Mouse (Mus musculus) mouse trophoblast stem cell (cell line): ENCODE data around the gene Ugt1a5.

Experiments used
- in situ Hi-C, 2 experiments: fragments of 300-500 bp; cut with MseI, MboI; formaldehyde crosslinking; loops; 2 replicates in 1 of 2; 3 replicates in 1 of 2; pipeline ENCODE4 v1.15.1; 2025

Gene Ugt1a5

DNA sequence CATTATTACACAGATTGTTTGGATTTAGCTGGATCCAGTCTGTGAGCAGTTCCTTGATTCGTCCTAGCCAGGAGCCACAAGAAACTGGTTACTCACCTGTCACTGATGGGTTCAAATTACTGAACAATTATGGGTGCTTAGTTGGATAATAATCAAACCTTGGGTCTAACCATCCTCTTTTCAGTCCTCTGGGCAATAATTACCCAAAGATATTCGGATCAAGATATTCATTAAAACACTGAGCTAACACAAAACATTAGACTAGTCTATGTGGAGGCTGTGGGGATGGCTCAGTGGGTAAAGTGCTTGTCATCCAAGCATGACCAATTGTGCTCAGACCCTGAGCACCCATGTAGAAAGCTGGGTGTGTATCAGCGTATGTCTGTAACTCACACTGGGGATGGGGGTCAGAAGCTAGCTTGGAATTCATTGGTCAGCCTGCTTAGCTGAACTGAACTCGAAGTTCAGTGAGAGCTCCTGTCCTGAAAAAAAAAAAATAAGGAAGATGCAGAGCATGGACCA lies 70.1 kb downstream of the Ugt1a5 start:
- in situ Hi-C loops, result no loop called here

DNA sequence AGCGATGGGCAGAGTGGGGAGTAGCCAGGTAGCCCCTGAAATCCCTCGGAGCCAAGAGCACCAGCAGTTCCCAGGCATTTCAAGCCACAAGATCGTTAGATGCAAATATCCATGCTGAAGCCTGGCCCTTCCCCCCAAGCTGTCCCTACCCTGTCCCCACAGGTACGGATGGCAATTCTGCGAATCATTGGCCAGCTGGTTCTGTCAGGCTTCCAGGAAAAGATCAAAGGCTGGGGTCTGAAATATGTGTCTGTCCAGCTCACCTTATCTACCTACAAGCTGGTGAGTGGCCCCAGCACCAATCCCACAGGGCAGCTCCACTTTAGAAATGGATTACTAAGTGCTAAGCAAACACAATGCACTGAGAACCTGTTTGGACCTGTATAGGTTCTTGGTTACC lies 71.5 kb downstream of the Ugt1a5 start:
- in situ Hi-C loops, result no loop called here

DNA sequence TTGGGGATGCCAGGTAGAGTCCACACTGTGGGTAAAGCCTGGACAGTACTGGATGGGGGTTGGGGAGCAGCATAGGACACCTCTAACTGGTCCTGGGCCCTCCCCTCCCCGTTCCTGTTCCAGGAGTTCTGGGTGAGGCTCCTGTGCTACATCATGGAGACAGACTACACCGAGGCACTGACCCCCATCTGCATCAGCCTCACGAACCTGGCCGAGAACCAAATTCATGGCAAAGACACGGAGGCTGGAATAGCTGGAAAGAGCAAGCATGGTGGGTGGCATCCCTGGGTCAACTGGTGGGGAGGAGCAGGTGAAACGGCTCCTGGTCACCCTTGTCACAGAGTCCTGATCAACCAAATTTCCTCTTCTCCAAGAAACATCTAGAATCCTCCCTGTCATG lies 73.0 kb downstream of the Ugt1a5 start:
- in situ Hi-C loops, result no loop called here

DNA sequence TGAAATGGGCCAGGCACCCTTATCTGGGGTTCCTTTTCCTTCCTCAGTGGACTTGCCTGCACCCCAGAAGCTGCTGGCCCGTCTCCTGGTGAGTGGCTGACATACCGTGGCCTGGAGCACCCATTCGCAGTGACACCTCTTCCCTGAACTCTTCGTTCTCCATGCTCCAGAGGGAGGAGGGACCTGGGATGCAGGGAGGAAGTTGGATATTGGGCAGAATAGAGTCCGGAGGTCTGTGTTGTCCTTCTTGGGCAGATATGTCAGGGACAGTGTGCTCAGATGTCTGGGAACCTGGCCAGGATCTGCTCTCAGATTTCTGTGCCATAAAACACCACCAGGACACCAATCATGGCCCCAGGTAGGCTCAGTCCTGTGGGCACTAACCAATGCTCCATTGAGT lies 74.3 kb downstream of the Ugt1a5 start:
- in situ Hi-C loops, result no loop called here

DNA sequence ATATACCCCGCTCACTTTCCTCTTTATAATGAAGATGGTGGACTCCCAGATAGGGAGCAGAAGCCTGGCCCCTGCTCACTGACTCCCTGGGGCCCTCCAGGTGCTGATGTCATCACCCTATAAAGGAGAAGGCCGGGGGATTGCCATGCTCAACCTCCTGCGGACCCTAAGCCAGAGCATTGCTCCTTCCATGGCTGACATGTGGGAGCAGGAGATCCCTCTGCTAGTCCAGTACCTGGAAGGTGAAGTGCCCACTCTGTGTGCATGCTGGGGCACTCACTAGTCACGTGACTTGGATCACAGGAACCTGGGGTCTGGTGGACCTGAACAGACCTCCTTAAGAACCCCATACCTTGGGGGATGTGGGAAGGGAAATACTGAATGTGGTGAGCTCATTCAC lies 74.8 kb downstream of the Ugt1a5 start:
- in situ Hi-C loops, result no loop called here

DNA sequence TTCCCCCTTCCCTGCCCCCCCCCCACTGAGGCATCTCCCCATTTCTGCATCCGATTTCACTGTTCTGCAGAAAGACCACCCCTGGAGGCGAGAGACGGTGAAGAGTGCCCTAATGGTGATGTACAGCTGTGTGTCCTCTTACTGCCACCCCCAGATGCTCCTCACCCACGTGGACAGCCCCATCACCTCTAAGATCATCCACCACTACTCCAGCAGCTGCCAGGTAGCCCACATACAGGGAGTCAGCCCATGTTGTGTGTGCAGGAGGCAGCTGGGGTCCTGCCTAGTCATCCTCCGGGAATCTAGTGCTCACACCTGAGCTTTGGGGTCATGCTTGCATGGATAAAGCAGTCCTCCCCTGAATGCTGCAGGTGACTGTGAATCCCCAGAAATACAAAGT lies 78.0 kb downstream of the Ugt1a5 start:
- in situ Hi-C loops, result no loop called here

DNA sequence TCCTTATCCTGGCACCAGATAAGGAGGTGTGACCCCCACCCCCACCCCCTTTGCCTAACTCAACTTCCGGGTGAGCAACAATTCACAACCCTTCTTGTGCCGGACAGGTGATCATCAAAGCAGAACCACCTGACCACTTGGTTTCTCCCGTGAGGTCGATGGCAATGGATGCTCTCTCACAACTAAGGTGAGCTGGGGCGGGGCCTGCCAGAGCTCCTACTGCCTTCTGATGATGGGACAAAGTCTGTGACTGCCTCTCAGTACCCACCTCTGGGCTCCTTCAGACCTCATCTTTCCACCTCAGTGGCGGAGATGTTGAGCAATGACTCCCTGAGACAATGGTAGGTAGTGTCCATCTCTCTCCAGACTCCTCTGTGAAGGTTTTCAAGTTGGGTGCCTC lies 80.1 kb downstream of the Ugt1a5 start:
- in situ Hi-C loops, result no loop called here

DNA sequence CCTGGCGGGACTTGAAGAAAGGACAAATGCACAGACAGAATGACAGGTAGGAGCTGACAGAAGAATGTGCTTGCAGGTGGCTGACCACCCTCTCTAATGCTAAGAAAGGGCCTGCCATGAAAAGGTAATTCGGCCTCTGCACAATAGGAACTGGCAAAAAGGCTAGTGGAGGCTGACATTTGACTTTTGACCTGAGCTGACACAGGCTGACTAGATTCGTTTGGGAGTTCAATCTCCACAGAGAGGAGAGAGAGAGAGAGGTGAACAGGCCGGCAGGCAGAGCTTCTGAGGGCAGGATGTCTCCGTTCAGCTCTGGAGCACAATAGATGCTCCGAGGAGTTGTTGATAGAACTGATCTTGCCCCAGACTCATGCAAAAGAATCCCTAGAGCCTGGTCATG lies 80.6 kb downstream of the Ugt1a5 start:
- in situ Hi-C loops, result no loop called here

DNA sequence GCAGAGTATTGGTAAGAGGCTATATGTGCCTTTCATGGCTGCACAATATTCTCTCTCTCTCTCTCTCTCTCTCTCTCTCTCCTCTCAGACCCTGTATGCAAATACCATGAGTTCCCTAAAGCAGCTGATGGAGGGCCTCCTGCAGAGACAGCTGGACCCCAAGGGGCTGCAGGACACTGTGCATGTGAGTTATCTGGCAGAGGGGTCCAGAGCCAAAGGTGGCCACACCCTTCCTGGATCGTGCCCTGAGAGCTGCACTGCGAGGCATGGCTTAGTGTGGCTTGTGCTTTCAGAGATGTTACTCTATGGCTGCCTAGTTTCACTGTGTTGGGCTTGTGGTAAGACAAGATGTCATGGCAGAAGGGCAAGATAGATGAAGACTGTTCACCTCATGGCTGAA lies 81.8 kb downstream of the Ugt1a5 start:
- in situ Hi-C loops, result no loop called here

DNA sequence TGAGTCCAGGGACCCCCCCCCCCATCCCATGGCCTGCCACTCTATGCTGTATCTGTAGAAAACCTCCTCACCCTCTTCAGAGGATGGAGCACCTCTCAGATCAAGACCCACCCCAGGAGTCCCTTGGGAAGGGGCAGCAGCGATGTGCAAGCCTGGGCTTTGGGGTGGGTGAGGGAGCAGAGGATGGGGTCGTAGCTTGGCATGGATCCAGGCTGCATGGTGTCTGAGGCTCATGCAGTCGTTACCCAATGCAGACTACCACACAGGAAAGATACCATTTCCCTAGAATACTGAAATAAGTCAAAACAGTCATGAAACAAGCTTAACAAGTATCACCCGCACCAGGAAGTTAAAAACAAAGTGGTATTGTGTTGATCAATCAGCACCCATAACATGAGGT lies 82.8 kb downstream of the Ugt1a5 start:
- in situ Hi-C loops, result no loop called here

DNA sequence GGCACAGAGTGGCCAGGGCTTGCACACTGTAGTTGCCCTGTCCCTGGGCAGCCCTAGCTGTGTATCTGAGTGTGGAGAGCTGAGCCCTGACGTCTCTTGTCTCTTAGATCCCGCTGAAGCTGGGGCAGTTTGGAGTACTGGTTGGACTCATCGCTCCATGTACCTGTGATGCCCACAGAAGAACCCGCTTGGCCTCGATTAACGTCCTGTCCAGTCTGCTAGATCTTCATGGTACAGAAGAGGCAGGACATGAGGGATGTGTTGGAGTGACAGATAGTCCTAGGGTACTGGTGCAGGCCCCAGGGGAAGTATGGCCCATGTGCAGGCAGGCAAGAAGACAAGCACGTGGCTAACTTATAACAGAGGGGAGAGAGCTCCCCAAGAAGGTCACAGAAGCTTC lies 83.8 kb downstream of the Ugt1a5 start:
- in situ Hi-C loops, result no loop called here

DNA sequence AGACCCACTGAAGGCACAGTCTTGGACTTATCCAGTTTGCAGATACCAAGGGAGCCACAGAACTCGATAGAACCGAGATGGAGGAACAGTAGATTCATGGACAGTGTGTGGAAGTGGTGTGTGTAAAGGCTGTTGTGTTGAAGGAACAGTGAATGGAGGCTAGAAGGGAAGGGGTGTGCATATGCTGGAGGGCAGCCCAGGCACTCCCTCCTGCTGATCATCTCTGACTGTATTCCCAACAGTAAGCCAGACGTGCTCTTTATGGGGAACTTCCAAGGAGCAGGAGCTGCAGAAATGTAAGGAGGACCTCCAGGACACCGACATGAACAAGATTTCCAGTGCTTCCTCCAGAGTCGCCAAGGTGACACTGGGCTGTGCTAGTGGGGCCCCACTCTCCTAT lies 84.2 kb downstream of the Ugt1a5 start:
- in situ Hi-C loops, result no loop called here

DNA sequence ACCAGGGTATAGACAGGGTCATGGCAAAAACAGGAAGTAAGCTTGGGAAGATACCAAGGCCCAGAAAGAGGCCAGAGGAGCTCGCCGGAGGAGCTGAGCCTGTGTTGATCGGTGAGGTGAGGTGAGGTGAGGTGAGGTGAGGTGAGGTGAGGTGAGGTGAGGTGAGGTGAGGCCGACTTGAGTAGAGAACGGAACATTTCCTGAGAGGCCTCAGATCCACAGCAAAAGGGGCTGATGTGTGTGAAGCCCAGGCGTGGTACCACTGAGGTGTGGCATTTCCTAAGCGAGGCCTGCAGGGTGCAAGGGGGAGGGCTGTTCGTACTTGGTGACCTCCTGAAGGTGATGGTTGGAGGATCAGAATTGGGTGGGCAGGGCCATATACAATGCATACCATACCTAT lies 87.3 kb downstream of the Ugt1a5 start:
- in situ Hi-C loops, result no loop called here

DNA sequence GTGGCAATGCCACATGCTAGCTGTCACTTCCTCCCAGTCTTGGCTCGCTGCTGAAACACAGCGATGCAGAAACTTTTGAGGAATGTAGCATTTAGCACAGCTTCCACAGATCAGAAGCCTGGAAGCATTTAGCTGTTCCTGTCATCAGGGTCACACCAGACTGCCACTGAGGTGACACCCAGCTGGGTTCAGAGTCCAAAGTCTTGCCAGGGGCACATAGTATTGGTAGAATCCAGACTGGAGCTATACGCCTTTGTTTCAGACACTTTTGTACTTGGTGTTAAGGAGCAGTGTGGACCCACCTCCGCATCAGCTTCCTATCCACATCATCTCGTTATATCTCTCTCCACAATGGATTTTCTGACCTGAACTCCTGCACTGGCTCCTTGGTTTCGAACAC lies 87.7 kb downstream of the Ugt1a5 start:
- in situ Hi-C loops, result no loop called here

DNA sequence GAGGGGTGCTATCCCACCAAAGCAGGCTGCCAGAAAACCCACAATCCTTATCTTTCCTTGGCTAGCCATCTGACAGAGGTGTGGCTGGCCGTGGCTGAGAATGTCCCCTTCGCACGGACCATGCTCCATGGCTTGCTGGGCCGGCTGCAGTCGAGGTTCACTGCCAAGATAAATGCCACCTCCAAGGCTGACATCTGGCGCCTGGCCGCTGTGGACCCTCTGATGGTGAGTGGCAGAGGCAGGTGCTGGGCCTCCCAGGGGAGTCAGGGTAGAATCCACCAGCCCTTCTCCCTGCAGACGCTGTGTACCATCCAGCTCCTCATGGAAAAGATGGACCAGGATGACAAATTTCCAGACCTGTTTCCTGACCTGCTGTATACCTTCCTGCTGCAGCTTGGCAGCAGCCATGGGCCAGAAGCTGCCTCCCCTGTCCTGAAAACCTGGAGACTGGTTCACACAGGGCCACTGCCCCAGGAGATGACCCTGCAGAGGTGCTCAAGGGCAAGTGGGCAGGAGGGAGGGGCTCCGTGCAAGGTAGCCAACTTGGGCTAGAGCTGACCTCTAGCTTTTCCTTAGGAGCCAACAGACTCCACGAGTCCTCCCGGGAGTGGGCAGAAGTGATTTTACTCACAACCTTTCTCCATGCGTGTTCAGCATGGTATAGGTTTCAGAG lies 89.1 kb downstream of the Ugt1a5 start:
- in situ Hi-C loops, result no loop called here

DNA sequence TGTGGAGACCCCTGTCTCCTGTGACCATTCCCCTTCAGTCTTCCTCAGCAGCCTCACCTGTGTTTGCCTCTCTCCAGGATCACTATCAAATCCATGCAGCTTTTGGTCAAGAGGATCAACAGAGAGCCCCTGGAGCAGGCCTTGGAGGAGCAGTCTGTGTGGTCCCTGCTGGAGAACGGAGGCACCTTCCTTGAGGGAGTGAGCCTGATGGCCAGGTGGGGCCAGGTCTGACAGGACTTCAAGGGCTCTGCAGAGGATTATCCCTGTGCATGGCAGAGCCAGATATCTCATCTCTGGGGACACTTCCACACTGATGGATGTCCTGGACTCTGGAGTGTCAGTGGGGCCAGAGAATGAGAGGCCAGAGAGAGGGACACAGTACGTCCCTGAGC lies 89.7 kb downstream of the Ugt1a5 start:
- in situ Hi-C loops, result no loop called here

DNA sequence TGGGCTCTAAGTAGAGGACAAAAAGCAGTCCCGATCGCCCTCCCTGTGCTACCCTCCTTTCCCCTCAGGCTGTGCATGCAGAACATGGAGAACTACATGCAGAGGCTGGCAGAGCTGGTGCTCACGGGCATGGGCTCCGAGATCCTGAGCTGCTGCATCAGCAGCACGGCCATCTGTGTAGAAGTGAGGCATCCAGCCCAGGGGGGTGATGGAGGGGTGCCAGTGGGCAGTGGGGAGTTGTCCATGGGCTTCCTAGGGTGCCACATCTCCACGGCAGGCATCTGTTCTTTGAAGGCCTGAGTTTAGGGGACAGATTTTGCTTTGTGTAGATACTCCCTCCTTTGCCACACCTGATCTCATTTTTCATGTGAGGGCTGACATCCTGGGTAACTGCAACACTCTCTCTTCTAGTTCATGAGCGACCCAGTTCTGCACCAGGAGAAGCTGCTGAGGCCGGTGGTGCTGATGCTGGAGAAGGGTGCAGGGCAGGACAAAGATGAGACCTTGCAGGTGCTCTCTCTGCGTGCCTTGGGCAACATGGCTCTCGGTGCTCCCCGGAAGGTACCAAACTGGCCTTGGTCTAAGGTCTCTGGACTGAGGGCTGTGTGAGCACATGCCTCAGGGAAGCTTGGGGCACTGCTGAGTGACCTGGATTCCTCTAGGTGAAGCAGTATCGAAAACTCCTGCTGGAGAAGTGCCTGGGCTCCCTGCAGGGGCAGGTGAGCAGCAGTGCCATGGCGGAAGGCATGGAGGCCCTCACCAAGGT lies 90.4 kb downstream of the Ugt1a5 start:
- in situ Hi-C loops, result no loop called here

DNA sequence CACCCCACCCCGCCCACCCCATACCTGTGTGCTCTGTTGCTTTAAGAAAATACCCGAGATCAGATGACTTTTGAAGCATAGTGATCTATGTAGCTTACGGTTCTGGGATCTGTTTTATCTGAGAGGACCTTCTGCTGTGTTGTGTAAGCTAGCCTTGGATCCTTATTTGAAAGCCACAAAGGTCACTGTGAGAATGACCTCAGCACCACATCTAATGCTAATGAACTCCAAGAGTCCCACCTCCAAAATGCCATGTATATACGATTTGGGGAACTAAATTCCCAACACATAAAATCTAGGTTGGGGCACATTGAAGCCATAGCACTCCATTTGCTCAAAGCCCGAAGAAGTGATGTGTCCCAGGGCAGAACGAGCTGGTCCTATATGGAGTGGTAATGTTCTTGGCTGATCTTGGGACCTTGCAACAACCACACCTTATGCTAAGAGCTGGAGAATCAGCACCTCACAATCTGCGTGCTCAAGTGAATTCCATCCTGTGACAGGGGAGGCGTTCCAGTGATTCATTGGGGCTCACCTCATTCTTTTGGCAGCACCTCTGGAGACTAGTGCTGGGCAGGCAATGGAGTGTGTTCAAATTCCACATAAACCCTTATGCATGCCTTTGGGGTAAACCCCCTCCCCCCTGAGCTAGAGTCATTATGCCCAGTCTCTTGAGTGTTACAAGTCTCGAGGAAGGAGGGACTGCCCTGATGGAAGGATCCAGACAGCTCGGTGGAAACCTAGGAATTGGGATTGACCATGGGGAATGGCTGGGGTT lies 91.3 kb downstream of the Ugt1a5 start:
- in situ Hi-C loops, result no loop called here

DNA sequence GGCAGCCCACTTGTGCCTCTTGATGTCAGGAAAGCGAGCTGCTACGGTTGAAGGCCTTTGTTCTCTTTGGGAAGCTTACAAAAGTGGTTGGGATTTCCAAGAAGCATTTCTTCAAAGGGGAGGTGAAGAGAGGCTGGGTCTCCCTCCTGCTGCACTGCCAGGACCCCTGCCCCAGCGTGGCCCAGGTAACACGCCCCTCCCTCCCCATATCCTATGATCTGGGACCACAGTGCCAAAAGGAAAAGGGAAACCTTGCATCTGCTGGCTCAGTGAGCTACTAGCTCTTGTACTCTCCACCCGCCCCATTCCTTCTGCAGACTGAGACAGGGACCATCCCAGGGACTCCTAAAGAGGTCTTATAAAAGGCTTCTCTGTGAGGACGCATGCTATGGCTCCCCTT lies 91.9 kb downstream of the Ugt1a5 start:
- in situ Hi-C loops, result no loop called here

DNA sequence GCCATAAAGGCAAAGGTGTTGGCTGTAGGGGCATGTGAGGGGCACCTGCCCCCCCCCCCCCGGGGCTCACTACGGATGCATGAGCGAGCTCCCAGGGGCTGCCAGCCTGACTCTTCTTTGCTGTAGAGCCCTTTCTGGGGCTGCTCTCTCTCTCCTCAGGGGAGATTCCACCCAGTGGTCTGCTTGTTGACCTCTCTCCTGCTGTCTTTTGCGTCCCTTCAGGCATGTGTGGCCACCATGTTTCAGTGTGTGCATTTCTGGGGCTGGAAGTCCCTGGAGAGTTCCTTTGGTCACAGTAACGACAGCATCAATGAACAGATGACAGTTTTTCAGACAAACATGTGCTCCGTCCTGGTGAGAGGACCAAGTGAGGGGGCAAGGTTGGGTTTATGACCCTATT lies 92.5 kb downstream of the Ugt1a5 start:
- in situ Hi-C loops, result no loop called here

DNA sequence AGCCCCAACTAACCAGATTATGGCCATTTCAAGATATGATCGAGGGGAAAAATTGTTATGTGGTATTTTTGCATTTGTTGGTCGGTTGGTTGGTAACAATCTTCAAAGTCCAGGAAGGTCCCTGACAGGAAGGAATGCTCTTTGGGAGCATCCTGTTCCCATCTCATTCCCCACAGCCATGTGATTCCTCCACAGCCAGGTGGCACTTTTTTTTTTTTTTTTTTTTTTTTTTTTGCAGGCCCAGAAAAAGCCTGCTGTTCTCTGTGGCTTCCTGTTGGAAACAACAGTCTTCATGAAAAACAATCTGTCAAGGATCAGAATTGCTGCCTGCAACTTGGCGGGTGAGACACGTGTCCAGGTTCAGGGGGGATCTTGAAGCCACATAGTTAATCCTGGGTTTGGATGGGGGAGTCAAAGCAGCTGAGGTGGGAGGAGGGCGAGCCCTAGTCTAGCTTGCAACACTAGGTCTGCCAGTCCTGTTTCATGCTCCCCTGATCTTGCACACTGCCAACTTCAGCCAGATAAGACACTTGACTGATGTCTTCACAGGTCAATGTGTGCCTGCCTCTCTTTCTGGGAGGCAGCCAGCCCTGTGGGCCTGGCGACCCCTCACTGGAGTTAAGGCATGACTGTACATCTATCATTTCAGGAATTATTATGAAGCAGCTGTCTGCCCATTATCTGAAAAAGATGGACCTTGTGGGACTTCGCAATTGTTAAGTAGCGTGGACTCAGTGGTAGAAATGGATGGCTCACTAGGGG lies 93.2 kb downstream of the Ugt1a5 start:
- in situ Hi-C loops, result no loop called here

DNA sequence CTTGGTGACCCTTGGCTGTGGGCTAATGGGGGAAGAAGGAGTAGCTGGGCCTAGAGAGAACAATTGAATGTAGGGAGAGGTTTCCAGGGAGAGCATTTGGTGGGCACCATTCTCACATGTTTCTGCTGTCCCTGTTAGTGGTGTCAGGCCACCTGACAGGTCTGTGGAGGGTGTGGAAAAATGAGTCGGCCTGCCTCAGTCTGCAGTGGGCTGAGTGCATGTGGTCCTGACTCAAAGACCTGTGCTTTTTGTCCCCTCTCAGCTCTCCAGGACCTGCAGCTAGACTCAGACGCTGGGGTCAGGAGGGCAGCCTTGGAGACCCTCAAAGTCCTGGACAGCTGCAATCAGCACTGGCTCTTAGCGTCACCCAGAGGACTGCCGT lies 93.8 kb downstream of the Ugt1a5 start:
- in situ Hi-C loops, result no loop called here
